Mouse (Mus musculus): Measurements from ENCODE around the gene Col23a1.
"Not testable (repeated sequence)": the region's sequence is repeated elsewhere in the genome, so short reads cannot be mapped to it uniquely, and the experiment has no call there.

The Col23a1 gene

GRCm38 (mm10) chr11:51594715-51595350 lies 305.1 kb downstream of the Col23a1 start:
- DNase-seq: no peak

- DNase-seq: no peak
Observed at GRCm38 (mm10) chr11:51595459-51596083, 305.9 kb downstream of the Col23a1 start.

- no peak for DNase-seq
Observed at GRCm38 (mm10) chr11:51597553-51597952, 307.8 kb downstream of the Col23a1 start.

DNA sequence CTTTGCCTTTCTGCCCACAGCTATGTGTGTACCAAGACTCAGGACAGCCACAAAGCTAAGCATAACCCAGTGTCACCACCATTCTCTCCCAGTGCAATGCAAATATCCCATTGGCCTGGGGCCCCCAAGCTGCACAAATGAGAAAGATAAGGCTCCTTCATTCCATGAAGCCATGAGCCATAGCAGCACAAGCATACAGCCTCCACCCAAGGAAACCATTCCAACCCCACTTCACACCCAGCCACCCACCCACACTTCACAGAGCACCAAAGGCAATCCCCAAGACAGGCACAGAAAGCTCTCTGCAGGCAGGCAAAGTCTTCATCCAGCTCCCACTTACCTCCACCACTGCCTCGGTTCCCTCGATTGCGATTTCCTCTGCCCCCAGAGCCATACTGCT lies 312.5 kb downstream of the Col23a1 start:
- DNase-seq: no peak

DNA sequence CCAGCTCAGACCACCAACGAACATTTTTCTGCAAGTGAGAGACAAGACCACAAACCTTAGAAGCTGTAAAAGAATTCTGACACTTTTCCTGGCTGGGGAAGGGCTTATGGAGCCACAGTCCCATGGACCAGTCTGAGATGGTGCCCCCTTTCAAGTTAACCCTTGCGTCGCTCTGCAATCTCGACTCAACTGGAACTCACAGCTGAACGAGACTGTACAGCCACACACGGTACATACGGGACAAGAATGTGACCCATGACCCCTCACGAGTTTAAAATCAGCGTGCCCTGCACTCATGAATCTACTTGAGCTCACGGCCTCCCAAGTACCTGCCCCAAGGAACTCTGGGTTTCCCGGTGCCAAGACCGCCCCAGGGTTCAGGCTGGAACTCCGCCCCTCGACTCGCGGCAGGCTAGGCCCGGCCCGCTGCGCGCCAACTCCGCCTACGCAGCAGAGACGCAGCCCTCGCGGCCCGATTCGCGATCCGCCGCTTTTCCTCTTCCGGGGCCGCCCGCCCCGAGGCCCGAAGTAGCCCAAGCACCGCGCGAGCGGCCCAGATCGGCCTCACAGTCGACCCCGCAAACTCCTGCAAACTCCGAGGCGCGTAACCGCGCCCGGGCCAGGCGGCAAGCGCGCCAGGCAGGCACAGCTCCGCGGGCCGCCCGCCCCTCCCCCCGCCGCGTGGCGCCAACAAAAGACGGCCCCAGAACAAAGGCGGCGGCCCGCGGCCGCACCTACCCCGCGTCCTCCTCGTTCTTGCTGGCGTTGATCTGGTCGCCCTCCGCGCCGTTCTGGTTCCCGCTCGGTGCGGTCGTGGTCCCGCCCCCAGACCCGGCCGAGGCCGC lies 316.1 kb downstream of the Col23a1 start:
- peak; percentile 76 for DNase-seq

- DNase-seq: peak; percentile 94
Observed at GRCm38 (mm10) chr11:51606447-51607095, 316.9 kb downstream of the Col23a1 start, which contains the start of gene Hnrnpab. Gene Hnrnpab, minus strand, starts transcription at chr11:51606847.

GRCm38 (mm10) chr11:51607096-51607738 lies 317.5 kb downstream of the Col23a1 start:
- DNase-seq: no peak

DNA sequence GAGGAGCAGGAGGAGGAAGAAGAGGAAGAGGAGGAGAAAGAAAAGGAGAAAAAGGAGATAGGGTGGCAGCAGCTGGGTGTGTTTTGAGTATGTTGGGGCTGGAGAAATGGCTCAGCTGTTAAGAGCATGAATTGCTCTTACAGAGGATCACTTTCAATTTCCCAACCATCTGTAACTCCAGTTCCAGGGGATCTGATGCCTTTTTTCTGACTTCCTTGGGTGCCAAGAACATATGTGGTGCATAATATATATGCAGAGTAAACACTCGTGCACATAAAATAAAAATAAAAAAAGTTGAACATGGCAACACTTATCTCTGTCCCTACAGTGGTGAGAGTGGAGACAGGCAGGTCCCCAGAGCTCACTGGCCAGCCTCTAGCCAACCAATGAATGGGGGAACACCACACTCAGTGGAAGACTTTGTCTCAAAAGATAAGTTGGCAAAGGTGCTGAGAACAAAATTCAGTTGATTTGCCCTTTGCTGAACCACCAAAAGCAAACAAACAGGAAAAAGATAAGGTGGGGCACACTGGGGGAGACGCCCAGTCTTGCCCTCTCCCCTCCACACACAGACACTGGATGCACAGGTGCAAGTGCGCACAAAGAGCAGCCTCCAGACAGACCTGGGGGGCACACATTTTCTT lies 319.7 kb downstream of the Col23a1 start:
- DNase-seq: no peak

- not testable (repeated sequence) for DNase-seq
Observed at GRCm38 (mm10) chr11:51609940-51610339, 320.2 kb downstream of the Col23a1 start.

GRCm38 (mm10) chr11:51614256-51614655 lies 324.5 kb downstream of the Col23a1 start:
- no peak for DNase-seq

- DNase-seq: no peak
Observed at GRCm38 (mm10) chr11:51615129-51615528, 325.4 kb downstream of the Col23a1 start.

DNA sequence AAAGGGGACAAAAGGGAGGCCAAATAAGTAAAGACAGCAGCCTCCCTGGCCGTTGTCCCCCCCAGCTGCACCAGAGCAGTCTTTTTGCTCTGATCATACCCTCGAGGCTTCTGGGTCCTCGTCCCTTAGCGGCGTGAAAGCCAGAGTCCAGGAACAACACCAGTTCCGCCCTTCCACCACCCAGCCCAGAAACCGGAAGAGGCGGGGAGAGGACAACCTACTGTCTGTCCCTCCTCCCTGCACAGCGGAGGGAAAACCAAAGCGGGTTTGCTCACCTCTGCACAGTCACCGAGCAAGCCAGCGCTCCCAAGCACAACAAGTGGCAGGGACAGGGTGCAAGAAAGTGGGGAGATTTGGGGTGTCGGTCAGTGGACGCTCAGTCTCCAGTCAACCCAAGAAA lies 325.9 kb downstream of the Col23a1 start:
- no peak for DNase-seq

GRCm38 (mm10) chr11:51616113-51616512 lies 326.4 kb downstream of the Col23a1 start:
- DNase-seq: not testable (repeated sequence)

DNA sequence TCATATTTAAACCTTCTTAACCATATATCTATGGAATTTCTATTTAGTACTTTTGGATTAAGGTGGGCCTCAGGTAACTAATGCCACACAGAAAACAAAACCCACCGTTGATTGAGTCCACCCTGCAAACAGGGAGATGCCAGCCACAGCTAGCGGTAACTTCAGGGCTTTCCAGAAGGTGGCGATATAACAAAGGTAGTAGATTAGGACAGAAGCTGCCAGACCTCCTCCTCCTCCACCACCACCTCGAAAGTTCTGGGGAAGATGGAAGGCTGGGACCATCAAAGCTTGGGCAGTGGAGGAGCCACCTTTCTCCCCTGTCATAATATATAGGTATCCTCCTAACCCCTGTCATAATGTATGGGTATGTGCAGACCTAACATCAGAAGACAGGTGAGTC lies 328.0 kb downstream of the Col23a1 start:
- peak; percentile 48 for DNase-seq

DNA sequence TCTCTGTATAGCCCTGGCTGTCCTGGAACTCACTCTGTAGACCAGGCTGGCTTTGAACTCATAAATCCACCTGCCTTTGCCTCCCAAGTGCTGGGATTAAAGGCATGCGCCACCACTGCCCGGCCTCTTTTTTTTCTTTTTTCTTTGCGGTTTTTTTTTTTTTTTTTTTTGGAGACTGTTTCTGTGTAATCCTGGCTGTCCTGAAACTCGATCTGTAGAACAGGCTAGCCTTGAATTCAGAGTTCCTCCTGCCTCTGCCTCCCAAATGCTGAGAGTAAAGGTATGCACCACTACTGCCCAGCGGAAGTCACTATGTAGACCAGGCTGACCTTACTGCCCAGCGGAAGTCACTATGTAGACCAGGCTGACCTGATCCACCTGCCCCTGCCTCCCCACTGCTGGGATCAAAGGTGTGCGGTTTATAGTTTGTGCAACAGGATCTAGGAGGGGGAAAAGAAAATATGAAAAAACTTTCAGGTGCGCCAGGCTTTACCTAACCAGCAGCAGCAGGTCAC lies 329.2 kb downstream of the Col23a1 start:
- no peak for DNase-seq

DNA sequence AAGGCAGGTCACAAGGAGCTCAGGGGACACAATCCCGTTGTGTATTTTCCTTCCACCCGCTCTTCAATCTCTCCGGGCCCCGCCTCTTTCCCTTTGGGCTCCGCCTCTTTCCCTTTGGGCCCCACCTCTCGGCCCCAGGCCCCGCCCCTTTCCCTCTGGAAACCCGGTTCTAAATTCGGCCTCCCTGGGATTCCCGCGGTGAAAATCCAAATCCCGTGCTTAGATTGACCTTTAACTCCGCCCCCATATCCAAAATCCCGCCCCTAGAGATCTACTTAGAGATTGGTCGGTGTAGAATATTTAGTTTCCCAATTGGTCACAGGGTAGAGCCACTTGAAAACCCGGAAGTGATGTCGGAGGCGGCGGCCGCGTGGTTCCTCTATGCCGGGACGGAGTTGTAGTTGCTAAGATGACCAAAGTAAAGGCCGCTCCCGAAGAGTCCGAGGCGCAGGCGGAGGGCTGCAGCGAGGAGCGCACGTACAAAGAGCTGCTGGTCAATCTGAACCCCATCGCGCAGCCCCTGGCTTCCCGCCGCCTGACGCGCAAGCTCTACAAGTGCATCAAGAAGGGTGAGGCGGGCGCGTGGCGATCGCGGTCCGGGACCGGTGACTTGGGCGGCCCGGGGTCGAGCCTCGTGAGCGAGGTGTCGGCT lies 329.8 kb downstream of the Col23a1 start, which contains the start of gene Nhp2:
TSS of gene Nhp2 (plus strand) at position 327 of the 652 bp plus-strand sequence.
- DNase-seq: peak; percentile 86

DNA sequence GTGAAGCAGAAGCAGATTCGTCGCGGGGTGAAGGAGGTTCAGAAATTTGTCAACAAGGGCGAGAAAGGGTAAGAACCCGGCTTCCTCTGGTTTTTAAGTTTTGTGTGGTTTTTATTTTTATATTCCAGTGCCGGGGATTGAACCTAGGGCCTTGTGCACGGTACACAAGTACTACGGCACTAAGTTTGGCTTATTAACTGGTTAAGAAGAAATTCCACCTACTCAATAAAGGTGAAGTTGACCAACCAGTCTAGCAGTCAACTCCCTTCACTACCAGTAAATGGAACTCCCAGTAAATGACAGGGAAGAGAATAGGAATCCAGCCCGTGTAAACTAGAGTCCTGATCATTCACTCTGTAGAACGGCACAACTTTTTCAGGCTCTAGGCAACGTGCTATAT lies 330.4 kb downstream of the Col23a1 start:
- no peak for DNase-seq

GRCm38 (mm10) chr11:51621776-51622175 lies 332.1 kb downstream of the Col23a1 start:
- DNase-seq: no peak

DNA sequence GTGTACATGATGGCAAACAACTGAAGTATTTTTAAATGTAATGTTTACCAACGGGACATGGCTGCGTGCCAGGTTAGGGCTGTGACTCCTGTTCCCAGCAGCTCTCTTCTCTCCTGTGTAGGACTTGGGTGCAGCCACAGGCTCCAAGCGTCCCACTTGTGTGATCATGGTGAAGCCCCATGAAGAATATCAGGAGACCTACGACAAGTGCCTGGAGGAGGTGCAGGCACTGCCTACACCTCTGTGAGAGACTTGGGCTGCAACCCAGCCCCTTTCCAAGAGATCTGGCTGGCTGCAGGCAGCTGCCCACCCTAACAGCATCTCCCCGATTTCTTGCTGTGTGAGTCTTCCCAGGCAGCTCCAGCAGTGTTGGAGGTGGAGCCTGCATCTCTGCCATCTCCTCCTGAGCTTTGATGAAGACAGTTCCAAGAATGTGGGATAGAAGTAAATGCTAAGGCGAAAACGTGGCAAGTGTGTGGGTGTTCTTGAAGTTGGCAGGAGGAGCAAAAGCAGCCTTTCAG lies 333.3 kb downstream of the Col23a1 start:
- peak; percentile 32 for DNase-seq

GRCm38 (mm10) chr11:51625187-51625820 lies 335.6 kb downstream of the Col23a1 start:
- no peak for DNase-seq
